Mouse (Mus musculus) small intestine, adult 2 months (tissue): Measurements from ENCODE around the gene Polr1c.

Source experiments
- CTCF ChIP-seq: fragments of 200-500 bp; IDR thresholded peaks from 2 replicates; pipeline ENCODE4 v1.5.1; 2012; ENCODE audit warnings: low read depth, mild to moderate bottlenecking, control low read depth, inconsistent platforms, low read length, moderate library complexity, mixed read lengths; ENCODE audit not compliant: insufficient replicate concordance, insufficient read length; ENCODE audit errors: extremely low read depth
- POLR2A ChIP-seq: fragments of 200-500 bp; IDR thresholded peaks from 2 replicates; pipeline ENCODE4 v1.6.1; 2012; ENCODE audit warnings: low read depth, mild to moderate bottlenecking, control low read depth, inconsistent platforms, low read length, moderate library complexity

GRCm38 (mm10) chr17:46272675-46273074, 24.8 kb upstream of the Polr1c start:
- TF ChIP-seq CTCF = no peak
- no peak for TF ChIP-seq POLR2A
